Mouse (Mus musculus): ENCODE results near the gene Klhl22.

The Klhl22 gene

DNA sequence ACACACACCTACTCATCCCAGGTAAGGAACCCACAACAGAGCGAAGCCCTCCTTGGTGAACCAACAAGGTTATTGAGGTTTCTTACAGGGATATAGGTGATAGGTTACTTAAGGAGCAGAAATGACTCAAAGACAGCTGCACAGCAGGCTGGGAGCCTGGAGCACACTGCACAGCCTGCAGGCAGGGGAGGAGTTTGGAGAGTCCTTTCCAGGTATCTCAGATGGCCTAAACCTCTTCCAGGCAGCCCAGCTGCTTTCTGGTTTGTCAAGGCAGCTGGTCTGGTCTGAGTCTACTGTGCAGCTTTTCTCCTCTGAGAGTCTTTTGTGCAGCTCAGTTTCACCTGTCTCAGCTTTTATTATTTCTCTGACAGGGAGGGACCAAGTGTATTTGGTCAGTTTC lies 1.7 kb upstream of the Klhl22 start:
- no peak for DNase-seq (ENCODE audit: low spot score in 2 of 2)

DNA sequence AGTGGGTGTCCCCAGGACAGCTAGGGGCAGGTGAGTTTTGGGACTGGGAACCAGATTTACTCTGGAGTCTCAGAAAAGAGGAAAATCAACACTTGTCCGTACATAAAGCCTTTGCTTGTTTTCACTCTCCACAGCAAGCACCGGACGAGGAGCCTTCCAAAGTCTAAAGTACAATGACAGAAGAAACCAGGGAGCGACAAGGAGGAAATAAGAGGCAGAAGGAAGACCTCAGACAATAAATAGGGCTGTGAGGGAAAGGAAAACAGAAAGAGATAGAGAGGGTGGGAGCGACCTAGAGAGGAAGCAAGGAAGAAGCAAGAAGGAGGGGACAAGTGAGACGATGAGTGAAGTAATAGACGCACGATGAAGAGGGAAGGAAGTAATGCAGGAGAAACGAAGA lies 516 bp upstream of the Klhl22 start:
- DNase-seq (ENCODE audit: low spot score in 2 of 2): no peak

DNA sequence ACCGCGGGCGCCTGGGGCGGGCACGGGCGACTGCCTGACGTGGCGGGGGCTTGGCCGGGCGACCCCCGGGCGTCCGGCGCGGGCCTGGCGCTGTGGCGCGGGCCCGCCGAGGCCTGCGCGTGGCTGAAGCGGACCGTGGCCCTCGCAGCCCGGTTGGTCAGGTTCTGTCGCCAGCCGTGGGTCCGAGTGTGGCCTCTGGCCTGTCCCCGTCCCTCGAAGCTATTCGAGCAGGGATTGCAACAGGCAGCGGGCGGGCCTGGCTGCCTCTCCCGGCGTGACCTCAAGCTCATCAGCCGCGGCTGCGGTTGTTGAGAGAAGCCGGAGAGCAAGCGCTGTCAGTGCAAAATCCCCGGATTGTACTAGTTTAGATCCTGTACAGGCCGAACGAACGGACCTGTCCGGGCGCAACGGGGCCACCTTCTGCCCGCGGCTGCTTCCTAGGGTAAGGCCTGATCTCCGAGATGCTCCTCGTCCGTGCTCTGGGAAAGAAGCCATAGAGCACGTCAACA lies 449 bp downstream of the Klhl22 start:
- peak; percentile 17 to 24 for DNase-seq (ENCODE audit: low spot score in 2 of 2)

DNA sequence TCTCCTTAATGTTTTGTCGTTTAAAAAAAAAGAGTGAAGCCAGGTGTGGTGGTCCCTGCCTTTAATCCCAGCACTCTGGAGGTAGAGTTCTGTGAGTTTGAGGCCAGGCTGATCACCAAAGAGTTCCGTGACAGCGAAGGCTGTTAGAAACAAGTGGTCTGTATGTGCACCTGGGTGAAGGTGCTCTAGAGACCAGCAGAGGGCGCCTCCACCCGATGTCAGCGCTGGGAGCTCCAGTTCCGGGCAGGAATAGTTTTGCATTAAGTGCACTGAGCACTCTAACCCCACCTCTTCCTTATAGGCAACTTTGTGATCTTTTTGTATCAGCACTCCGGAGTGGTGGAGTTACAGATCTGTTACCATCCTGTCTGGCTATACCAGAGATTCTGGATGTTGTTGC lies 1.2 kb downstream of the Klhl22 start:
- peak; percentile 14 to 30 for DNase-seq (ENCODE audit: low spot score in 2 of 2)

DNA sequence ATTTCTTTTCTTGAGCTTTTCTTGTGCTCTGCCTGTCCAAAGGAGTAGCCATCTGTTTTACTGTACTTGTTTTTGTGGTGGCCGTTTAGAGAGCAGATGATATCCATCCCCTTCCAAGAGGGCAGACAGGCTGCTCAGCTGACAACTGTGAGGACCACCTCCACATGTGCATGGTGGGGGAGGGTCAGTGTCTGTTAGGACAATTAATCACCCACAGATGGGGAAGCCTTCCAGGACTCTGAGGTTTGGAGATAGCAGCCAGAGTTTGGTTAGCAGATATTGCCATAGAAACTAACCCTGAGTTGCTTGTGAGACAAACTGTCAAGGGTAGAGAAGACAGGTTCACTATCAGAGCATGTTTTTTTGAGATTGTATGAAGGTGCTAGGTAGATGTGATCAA lies 1.7 kb downstream of the Klhl22 start:
- DNase-seq (ENCODE audit: low spot score in 2 of 2): no peak

DNA sequence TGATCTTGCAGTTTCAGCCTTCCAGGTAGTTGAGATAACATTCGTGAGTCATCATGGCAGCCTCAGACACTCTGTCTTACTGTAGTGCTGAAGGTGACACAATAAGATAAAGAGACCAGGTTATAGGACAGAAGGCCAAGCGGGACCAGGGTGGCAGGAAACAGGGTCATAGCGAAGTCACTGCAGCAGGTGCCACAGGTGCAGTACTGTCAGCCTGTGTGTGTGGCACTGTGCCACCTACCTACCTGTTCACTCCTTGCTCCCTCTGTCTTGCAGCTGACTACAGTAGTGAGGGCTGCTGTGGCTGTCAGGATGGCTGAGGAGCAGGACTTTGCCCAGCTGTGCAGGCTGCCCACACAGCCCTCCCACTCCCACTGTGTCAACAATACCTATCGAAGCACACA lies 4.7 kb downstream of the Klhl22 start:
- DNase-seq (ENCODE audit: low spot score in 2 of 2): no peak

DNA sequence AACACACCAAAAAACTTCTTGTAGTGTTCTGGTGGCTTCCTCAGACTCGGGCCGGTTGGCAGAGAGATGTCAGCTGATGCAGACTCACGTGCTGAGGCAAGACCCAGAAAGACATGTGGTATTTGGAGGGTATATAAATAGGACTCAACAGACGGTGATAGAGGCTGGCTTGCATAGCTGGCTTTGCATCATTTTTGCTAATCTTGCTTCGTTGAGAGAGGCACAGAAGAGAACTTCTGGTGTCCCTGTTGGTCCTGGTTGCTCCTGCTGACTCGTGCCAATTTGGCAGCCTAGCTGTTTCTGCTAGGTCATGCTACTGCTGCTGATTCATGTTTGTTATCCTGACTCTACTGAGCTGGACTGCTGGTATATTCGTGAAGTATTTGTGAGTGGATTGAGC lies 9.4 kb downstream of the Klhl22 start:
- DNase-seq (ENCODE audit: low spot score in 2 of 2): no peak

DNA sequence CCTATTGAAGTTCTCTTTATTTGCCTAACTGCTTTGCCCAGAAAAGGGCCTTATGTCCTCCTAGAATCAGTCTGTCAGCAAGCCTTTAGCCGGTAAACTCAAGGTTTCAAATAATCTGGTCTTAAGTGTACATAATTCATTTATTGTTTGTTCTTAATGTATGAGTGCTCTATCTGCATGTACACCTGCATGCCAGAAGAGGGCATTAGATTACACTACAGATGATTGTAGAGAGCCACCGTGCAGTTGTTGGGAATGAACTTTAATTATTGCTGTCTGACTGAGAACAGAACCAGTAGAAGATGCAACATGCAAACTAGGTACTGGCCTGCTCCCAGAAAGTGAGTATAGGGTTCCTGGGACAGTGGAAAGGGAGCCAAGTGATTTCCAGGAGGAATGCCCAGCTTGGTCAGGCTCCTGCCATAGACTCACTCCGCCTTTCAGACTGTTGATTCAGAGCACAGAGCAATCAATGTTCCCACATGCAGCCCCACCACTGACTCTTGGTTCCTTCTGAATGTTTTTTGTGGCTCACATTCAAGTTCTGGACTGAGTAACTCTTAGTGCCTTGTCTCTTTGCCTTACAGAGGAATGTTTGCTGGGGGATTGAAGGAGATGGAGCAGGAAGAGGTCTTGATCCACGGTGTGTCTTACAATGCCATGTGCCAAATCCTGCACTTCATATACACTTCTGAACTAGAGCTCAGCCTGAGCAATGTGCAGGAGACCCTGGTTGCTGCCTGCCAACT lies 11.9 kb downstream of the Klhl22 start:
- no peak for DNase-seq (ENCODE audit: low spot score in 2 of 2)

DNA sequence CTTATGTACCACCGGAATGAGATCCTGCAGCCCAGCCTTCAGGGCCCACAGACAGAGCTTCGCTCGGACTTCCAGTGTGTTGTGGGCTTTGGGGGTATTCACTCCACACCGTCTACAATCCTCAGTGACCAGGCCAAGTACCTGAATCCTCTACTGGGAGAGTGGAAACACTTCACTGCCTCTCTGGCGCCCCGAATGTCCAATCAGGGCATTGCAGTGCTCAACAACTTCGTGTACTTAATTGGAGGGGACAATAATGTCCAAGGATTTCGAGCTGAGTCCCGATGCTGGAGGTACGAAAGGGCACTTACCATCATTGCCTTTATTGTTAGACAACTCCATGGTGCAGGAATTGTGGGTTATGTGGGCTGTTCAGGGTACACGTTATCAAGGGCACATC lies 17.4 kb downstream of the Klhl22 start:
- DNase-seq (ENCODE audit: low spot score in 2 of 2): peak in 1 of 2 experiments; percentile 28

DNA sequence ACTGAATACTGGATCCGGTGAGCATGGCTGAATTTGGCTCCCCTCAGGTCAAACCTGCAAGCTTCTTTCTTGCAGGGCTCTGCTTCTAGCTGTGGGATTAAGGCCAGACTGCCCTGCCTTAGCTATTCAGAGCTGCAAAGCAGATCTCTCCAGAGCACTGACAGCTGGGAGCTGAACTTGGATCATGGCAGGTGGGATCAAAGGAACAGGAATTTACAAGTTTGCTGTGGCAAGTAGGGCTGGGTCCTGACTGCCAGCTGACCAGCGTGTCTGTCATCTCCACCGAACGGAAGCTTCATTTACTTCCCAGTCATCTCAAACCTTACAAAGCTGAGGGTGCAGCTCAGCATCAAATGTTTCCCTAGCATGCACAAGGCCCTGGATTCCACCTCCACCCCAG lies 18.8 kb downstream of the Klhl22 start:
- no peak for DNase-seq (ENCODE audit: low spot score in 2 of 2)

DNA sequence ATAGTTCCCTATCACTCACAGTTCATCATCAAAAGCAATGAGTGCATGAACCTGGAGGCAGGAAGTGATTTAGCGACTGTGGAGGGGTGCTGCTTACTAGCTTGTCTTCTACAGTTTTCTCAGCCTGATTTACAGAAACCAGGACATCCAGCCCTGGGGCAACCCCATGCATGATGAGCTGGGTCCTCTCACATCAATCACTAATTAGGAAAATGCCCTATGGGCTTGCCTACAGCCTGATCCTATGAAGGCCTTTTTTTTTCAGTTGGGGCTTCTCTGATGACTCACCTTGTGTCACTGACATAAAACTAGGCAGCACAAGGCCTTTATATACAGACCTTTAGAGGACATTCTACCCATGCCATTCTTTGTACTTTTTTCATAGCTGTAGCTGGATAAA lies 20.3 kb downstream of the Klhl22 start:
- no peak for DNase-seq (ENCODE audit: low spot score in 2 of 2)

DNA sequence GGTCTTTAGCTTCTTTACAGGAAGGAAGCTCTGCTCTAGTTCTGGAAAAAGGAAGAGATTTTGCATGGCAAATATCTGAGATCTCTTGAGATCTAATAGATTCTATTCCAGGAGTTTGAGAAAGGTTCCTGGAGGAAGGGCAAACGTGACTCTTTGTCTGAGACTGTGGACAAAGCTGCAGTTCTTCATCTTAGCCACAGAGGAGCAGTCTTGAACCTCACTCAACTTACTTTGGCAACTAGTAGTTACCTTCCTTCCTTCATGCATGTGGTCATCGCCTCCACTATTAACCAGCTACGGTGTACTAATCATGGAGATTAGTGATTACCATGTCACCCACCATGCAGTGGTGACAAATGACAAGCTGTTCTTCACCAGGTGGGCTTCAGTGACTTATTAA lies 25.9 kb downstream of the Klhl22 start:
- no peak for DNase-seq (ENCODE audit: low spot score in 2 of 2)

DNA sequence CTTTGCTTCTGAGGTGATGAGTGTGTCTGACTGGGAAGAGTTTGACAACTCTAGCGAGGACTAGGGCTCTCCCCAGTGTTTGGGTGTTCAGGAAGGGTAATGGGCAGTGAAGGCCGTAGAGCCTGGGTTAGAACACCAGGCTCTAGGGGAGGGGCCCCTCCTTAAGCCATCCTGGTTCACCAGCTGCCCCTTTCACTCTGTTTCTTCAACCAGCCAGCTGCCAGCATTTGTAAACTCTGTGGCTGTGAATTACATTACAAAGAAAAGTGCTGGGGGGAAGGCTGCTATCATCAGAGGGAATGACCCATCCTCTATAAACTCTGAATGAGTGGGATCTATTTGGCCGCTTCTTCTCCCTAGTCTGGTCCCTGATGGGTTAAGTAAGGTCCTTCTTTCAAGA lies 33.3 kb downstream of the Klhl22 start:
- DNase-seq (ENCODE audit: low spot score in 2 of 2): no peak

DNA sequence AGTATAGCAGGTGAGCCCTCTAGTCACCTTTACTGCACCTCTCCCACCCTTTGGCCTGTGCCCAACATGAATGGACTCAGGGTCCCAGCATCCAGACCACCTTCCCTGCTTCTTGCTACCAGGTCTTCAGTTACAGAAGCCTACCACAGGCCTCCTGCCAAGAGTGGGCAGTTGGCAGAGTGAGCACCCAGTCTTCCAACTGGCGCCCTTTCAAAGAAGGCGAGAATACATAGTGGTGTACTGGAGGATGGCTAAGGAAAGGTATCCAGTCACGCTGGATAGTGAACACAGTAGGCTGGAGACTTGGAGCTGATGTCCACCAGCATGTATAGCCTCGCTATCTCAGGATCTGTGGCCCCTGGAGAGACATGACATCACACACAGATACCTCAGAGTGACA lies 34.6 kb downstream of the Klhl22 start:
- no peak for DNase-seq (ENCODE audit: low spot score in 2 of 2)

DNA sequence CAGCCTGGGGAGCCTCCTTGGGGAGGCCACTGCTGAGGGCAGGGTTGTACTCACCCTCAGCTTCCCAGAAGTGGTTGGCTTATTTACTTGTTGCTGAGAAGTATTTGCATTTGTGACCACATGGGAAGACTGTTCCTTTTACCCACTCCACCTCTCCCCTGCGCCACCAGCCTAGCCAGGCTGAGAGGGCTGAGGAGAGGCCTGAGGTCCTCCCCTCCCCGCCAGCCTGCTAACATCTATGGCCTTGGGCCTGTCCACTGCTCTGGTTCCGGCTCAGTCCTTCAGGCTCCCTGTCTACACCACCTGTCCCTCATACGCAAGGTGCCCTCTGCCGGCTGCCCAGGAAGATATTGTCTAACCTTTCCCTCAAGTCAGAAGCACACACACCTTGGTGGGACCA lies 36.2 kb downstream of the Klhl22 start:
- DNase-seq (ENCODE audit: low spot score in 2 of 2): no peak

DNA sequence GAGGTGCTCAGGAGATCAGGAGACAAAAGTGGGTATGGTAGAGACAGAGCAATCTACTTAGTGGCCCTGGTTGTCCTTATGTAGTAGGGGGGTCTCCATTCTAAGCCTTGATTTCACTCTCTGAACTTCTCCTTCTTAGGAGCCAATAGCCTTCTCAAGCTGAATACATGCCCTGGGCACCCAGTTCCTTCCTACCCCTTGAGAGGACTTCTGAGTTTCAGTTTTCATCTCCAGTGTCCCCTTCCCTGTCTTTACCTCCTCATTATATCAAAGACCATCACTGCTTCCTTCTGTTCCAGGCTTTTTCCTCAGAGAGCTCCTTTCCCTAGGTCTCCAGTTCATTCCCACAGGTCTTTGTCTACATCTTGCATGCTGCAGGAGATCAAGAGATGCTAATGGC lies 37.1 kb downstream of the Klhl22 start:
- DNase-seq (ENCODE audit: low spot score in 2 of 2): no peak

DNA sequence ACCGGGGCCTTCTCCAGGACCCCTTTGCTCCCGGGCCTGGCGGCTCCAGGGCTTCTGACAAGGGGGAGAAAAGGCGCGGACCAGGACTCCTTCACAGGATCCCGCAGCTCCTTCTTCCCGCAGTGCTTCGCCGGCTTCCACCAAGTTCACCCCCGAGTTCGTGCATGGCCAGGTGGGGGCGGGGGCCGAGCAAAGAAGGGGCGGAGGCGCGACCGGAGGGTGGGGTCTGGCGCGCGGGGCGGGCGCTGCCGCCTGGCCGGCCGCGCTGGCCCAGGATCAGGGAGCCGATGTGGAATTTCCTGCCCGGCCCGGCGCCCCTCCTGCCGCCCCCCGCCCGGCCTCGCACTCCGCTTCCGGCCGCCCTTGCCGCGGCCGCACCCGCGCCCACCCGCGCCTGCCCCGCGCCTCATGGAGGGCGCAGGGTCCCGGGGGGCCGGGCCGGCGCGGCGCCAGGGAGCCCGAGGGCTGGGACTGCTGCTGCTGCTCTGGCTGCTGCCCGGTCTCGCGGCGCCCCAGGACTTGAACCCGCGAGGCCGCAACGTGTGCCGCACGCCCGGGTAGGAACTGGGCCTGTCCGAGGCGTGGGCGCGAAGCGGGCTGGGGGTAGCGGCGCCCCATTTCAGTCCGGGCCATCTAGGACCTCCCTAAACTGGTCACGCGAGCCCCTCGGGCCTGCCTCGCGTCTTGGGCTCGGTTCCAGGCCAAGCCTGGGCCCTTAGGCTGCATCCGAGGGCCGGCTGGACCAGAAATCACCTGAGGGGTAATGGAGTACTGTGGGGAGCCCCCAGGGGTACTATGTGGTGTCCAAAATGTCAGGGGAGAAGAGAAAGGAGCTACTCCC lies 37.8 kb downstream of the Klhl22 start, which contains the start of gene Scarf2:
TSS of gene Scarf2 (plus strand) at position 312 of the 841 bp plus-strand sequence.
- DNase-seq (ENCODE audit: low spot score in 2 of 2): no peak

DNA sequence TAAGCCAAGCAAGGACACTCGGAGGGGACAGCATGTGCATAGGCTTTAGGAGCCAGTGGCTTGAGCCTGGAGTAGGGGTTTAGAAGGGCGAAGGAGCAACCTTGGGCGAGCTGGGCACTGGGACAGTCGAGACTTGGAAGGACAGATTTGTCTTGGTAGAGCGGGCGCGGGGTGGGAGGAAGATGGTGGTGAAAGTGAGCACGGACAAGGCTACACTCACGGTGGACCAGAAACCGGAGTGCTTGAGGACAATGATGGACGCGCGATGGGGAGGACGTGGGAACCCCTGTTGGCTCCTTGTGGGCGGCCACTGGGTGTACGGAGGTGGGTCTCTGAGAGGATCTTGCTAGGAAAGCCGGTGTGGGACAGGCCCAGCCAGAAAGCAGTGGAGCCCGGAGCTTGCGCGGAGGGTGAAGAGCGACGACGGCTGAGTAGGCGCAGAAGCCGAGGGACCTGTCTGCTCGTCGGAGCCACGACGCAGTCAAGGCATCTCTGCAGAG lies 38.4 kb downstream of the Klhl22 start:
- DNase-seq (ENCODE audit: low spot score in 2 of 2): no peak

DNA sequence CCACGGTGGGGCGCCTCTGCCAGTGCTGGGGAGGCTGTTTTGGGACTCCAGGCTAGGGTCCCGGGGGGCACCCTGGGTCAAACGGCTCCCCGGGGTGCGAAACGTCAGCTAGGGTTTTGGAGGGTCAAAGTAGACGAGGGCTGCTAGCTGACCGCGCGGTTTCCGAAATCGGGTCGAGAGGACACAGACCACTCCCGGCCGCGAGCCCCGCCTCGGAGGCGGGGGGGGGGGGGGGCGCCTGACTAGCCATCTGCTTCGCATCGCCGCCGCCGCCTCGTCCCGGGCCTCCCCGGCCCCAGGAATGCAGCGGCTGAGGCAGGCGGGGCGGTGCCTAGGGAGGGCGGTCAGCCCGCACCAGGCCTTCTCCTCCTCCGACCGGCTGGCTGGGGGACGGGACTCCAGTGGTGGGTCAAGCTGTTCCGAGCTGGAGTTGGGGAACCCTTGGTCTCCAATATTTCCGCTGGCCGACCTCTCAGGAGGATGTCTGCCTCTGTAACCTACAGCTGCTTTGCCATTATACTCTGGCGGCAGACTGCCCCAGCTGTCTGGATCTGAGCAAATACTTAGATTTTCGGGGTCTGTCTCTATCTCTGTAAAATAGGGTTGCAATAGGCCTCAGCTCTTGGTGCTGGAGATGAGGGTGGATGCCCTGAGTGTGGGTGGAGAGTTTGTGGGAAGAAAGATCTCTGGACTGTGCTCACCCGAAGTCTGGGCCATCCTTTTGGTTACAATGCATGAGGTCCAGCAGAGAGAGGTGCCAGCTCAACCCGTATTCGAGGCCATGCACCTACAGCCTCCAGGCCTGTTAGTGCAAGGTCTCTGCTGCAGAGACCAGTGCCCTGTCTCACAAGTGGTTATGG lies 39.1 kb downstream of the Klhl22 start:
- DNase-seq (ENCODE audit: low spot score in 2 of 2): no peak

DNA sequence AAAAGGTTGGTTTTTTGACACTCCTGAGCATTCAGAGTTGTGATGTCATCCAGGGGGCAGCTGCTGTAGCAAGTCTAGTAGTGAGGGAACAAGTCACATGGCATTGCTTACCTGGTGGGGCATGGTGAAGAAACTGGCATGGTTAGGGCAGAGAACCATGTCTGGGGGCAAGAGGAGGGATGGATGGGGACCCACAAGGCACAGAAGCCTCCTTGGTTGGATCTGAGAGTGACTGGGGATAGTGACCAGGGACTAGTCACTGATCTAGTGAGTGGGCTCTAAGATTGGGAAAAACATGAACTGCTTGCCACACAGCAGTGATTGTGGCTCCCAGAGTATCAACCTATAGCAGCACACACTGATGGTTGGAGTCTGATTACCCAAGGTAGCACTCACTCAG lies 40.2 kb downstream of the Klhl22 start:
- DNase-seq (ENCODE audit: low spot score in 2 of 2): no peak

DNA sequence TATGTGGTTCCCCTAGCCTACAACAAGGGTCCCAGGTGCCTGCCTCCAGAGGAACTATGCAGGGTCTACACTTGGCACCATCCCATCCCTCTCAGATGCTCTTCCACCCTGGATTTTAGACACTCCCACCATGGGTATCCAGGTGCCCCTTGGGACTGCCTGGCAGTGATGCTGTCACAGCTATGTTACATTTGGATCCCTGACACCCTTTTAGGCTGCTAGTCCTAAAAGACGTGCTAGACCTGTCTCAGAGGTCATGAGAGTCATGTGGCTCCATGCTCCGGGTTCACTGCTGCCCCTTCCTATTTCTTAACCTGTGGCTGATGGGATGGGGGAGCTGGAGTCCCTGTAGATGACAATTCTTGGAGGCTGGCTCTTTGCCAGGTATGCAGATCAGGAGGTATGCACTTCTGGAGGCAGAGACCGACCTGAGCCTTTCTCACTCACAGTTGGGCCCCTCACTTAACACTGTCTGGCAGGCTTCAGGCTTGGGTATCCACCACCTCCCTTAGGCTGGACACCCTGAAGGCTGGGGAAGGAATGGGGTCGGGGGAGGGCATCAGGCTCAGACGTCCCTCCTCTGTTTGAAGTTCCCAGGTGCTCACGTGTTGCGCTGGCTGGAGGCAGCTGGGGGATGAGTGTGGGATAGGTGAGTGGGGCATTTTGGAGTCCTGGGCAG lies 42.5 kb downstream of the Klhl22 start:
- no peak for DNase-seq (ENCODE audit: low spot score in 2 of 2)

Data from thymus, postnatal 10 days (tissue).